8 mouse cellular contexts compared by ENCODE assay signal in genomic region chr11:116167884-116168439, GRCm38 (mm10). TPM values are rescaled to one million over a fixed set of nuclear protein-coding genes. Genes with fewer than 3 reads are reported as not detected.
DNase-seq lines count a peak whose midpoint lies in the region; ATAC-seq and TF ChIP-seq lines count a peak whose summit lies in the region.

Gene Fbf1, minus strand, starts transcription at chr11:116168166.

- peak; percentile 98 for ATAC-seq in erythroblast, adult 5-6 weeks (replicated peaks; ENCODE audit: low FRiP score, poor library complexity, severe bottlenecking)
- peak; percentile 93 for ATAC-seq in heart, embryonic 11.5 days (replicated peaks; ENCODE audit: insufficient number of reproducible peaks, low FRiP score, low TSS enrichment)
- peak; percentile 96 for ATAC-seq in kidney, embryonic 16.5 days (ENCODE audit: low FRiP score, low TSS enrichment)

- no peaks in the 10 kb centered on the region for H3K79me2 ChIP-seq in liver, adult 2 months (ENCODE audit: control insufficient read depth, insufficient read depth, low read length)
- H3K79me2 ChIP-seq in myocyte (ENCODE audit: control insufficient read depth, insufficient read depth) = peaks cover 18% of the 10 kb centered on the region

- 0 out of 2 replicates have a peak, but pooled peaks cover 5% of the 10 kb centered on the region for H3K4me1 ChIP-seq in heart, embryonic 11.5 days (ENCODE audit: control insufficient read depth, insufficient read depth, low read length)
- H3K4me1 ChIP-seq in kidney, embryonic 16.5 days (ENCODE audit: insufficient read depth, low read length) = peaks cover 26% of the 10 kb centered on the region
- no peaks in the 10 kb centered on the region for H3K4me1 ChIP-seq in liver, adult 2 months (ENCODE audit: control insufficient read depth, insufficient read depth, low read length)

- H3K9me3 ChIP-seq in heart, embryonic 11.5 days (replicated peaks; ENCODE audit: control insufficient read depth, low read length) = no peaks in the 10 kb centered on the region
- H3K9me3 ChIP-seq in kidney, embryonic 16.5 days (ENCODE audit: low read length) = no peaks in the 10 kb centered on the region

- peak within 1 kb of the TSS; percentile 73 for H3K4me3 ChIP-seq in heart, embryonic 11.5 days (ENCODE audit: low read depth, low read length)
- peak within 1 kb of the TSS; percentile 79 for H3K4me3 ChIP-seq in kidney, embryonic 16.5 days (ENCODE audit: low read length)
- peak within 1 kb of the TSS; percentile 67 for H3K4me3 ChIP-seq in liver, adult 2 months (ENCODE audit: insufficient read depth, low read depth, low read length)
- peak within 1 kb of the TSS; percentile 54 for H3K4me3 ChIP-seq in myocyte

- H3ac ChIP-seq in myocyte (ENCODE audit: control insufficient read depth, insufficient read length) = peak within 1 kb of the TSS; percentile 14

- H3K36me3 ChIP-seq in heart, embryonic 11.5 days (ENCODE audit: control insufficient read depth, insufficient read depth, low read length) = peaks cover 10% of the 10 kb centered on the region
- H3K36me3 ChIP-seq in kidney, embryonic 16.5 days (ENCODE audit: insufficient read depth, low read length) = peaks cover 7% of the 10 kb centered on the region
- peaks cover 15% of the 10 kb centered on the region for H3K36me3 ChIP-seq in liver, adult 2 months (ENCODE audit: control insufficient read depth, insufficient read depth, low read length)
- peaks cover 9% of the 10 kb centered on the region for H3K36me3 ChIP-seq in myocyte (ENCODE audit: control insufficient read depth, insufficient read depth)
- H3K36me3 ChIP-seq in splenic B cell, adult 2 months (ENCODE audit: control insufficient read depth, insufficient read depth, low read length, poor library complexity, severe bottlenecking) = no peaks in the 10 kb centered on the region

- peak; percentile 94 to 96 for DNase-seq in B cell, adult 2 months
- peak; percentile 99 for DNase-seq in brain, adult 2 months (ENCODE audit: low read depth, low spot score)
- DNase-seq in liver, adult 2 months (ENCODE audit: extremely low read depth, low read depth, low spot score) = peak; percentile 90
- peak; percentile 93 for DNase-seq in splenic B cell, adult 2 months (ENCODE audit: low read depth, low spot score)

- TF ChIP-seq POLR2A in liver, adult 2 months (IDR thresholded peaks at IDR 0.05; ENCODE audit: extremely low read depth, insufficient read depth, low read length) = 0 out of 2 replicates have a peak, but pooled peaks have one; percentile 47
- peak; percentile 98 for TF ChIP-seq POLR2A in myocyte (IDR thresholded peaks at IDR 0.05; ENCODE audit: insufficient read length, low read depth)

- H3K4me2 ChIP-seq in heart, embryonic 11.5 days = peak within 1 kb of the TSS; percentile 84
- peak within 1 kb of the TSS; percentile 92 for H3K4me2 ChIP-seq in kidney, embryonic 16.5 days (replicated peaks; ENCODE audit: low read depth, low read length)
- peak within 1 kb of the TSS; percentile 97 for H3K4me2 ChIP-seq in myocyte (ENCODE audit: low read depth)

- under 1% methylated on average over 40 of the region's 40 CpGs for WGBS in heart, embryonic 11.5 days (ENCODE audit: insufficient replicate concordance)
- 0% methylated on average over 40 of the region's 40 CpGs for WGBS in kidney, embryonic 16.5 days
- 1% methylated on average over 40 of the region's 40 CpGs for WGBS in liver, adult 2 months

- peak within 1 kb of the TSS; percentile 95 for H3K27ac ChIP-seq in heart, embryonic 11.5 days (ENCODE audit: low read depth, low read length)
- peak within 1 kb of the TSS; percentile 95 for H3K27ac ChIP-seq in kidney, embryonic 16.5 days (ENCODE audit: low read length)
- H3K27ac ChIP-seq in liver, adult 2 months (replicated peaks; ENCODE audit: insufficient read depth, low read depth, low read length) = peak within 1 kb of the TSS; percentile 20

- TF ChIP-seq CTCF in liver, adult 2 months (IDR thresholded peaks at IDR 0.05; ENCODE audit: low read depth, low read length) = no peak

- H3K9ac ChIP-seq in heart, embryonic 11.5 days (ENCODE audit: low read depth, low read length) = peak within 1 kb of the TSS; percentile 90
- peak within 1 kb of the TSS; percentile 95 for H3K9ac ChIP-seq in kidney, embryonic 16.5 days (replicated peaks; ENCODE audit: low read length)
- H3K9ac ChIP-seq in liver, adult 2 months (ENCODE audit: low read depth, low read length) = peak within 1 kb of the TSS; percentile 73

- no peaks in the 10 kb centered on the region for H3K27me3 ChIP-seq in heart, embryonic 11.5 days (ENCODE audit: control insufficient read depth, insufficient read depth, low read length)
- H3K27me3 ChIP-seq in kidney, embryonic 16.5 days (ENCODE audit: insufficient read depth, low read length) = no peaks in the 10 kb centered on the region
- no peaks in the 10 kb centered on the region for H3K27me3 ChIP-seq in liver, adult 2 months (ENCODE audit: control insufficient read depth, insufficient read depth, low read length)
- no peaks in the 10 kb centered on the region for H3K27me3 ChIP-seq in myocyte (ENCODE audit: control insufficient read depth, insufficient read depth, insufficient read length)
- no peaks in the 10 kb centered on the region for H3K27me3 ChIP-seq in splenic B cell, adult 2 months (ENCODE audit: control insufficient read depth, insufficient read depth, low read length, poor library complexity, severe bottlenecking)

TF ChIP-seq in myocyte, 11 proteins besides CTCF, POLR2A, EP300 and RAD21:
- TF ChIP-seq POLR2AphosphoS2 (IDR thresholded peaks at IDR 0.05; ENCODE audit: insufficient read length, low read depth) (peak; percentile 95), MAX (IDR thresholded peaks at IDR 0.05; ENCODE audit: low read depth) (no peak), TCF3 (IDR thresholded peaks at IDR 0.05; ENCODE audit: insufficient read length, low read depth) (no peak), MYOD1 (IDR thresholded peaks at IDR 0.05; ENCODE audit: control insufficient read depth in 1 of 3, insufficient read length in 2 of 3, low read depth in 2 of 3) (peak in 1 of 3 experiments; percentile 9), CEBPB (IDR thresholded peaks at IDR 0.05; ENCODE audit: insufficient read depth, poor library complexity, severe bottlenecking) (no peak), USF1 (IDR thresholded peaks at IDR 0.05; ENCODE audit: low read depth) (no peak), SRF (IDR thresholded peaks at IDR 0.05; ENCODE audit: control insufficient read depth, insufficient read length, low read depth) (peak; percentile 61), REST (IDR thresholded peaks at IDR 0.05; ENCODE audit: insufficient read depth, insufficient read length) (no peak), TCF12 (IDR thresholded peaks at IDR 0.05; ENCODE audit: insufficient read depth, poor library complexity, severe bottlenecking) (no peak), E2F4 (IDR thresholded peaks at IDR 0.05; ENCODE audit: insufficient read depth) (no peak), MYOG (IDR thresholded peaks at IDR 0.05; ENCODE audit: control insufficient read depth in 1 of 3, insufficient read depth in 1 of 3, insufficient read length in 2 of 3, low read depth in 2 of 3) (peak in 1 of 3 experiments; percentile 25)

RNA-seq across cellular contexts. Expression of gene Fbf1, which starts in this region (rescaled TPM):
- total RNA-seq in erythroblast, adult 5-6 weeks (2015; ENCODE audit: low replicate concordance) = 6.1 and 14.6 TPM in 2 replicates
- 6.0 and 6.7 TPM in 2 replicates for total RNA-seq in erythroblast, adult 5-6 weeks (2017; ENCODE audit: low replicate concordance)
- polyA plus RNA-seq in heart, embryonic 11.5 days (2014; fragmentation: Nextera tagmentation; extraction: Ambion mirVana) = 20.3 and 20.6 TPM in 2 replicates
- 38.7 and 45.6 TPM in 2 replicates for polyA plus RNA-seq in kidney, embryonic 16.5 days (2015; fragmentation: Nextera tagmentation; extraction: Ambion mirVana)
- 5.6 and 9.0 TPM in 2 replicates for total RNA-seq in liver, adult 2 months (2014; rRNA removed)
- 3.6 and 4.5 TPM in 2 replicates for polyA plus RNA-seq in liver, adult 2 months (2012; rRNA removed)
- 41.7 TPM for polyA plus RNA-seq in myocyte (2012; fragmentation: generic; extraction: Trizol)

Comparison
In these comparisons a context has a peak if more than half of its experiments do, and no peak if none do; other contexts are left out.
1. Peak in every context shown above with its lines: DNase-seq, ATAC-seq, H3K4me3 ChIP-seq and H3K27ac ChIP-seq.
2. H3K27ac ChIP-seq: peak in every context shown above with its lines; median percentile 95 in heart, embryonic 11.5 days; 95 in kidney, embryonic 16.5 days; 20 in liver, adult 2 months.